Mouse (Mus musculus) skeletal muscle tissue, postnatal 0 days (tissue): ENCODE data around the gene Ugt2b37. TPM values are rescaled to one million over a fixed set of nuclear protein-coding genes. Genes with fewer than 3 reads are reported as not detected.

Experiments
- polyA plus RNA-seq: library from polyadenylated mRNA; unstranded; fragments of >200 nt; fragmentation: Nextera tagmentation; extraction: Ambion mirVana; gene quantifications from 2 replicates; pipeline ENCODE4 v1.2.1, GENCODE M21; 2015

The Ugt2b37 gene
- polyA plus RNA-seq = not detected in 2 replicates

DNA sequence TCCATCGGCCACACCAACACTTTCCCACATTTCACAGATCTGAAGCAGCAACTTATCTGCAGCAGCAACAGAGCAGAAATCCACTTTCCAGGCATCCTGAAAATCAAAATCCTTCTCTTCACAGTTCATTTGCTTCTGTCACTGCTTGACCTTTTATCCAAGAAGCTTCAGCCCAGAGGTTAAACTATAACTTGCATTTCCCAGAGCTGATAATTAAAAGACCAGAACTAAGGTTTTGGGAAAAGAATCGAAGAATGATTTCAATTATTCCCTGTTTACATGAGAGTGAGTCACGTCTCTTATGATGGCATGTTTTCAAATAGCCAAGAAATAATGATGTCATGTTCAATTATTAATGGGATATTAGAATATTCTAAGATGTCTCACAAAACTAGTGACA is at the start of gene Ugt2b37:
Gene Ugt2b37 (minus strand): TSS at position 129 of the 400 bp plus-strand sequence.

Other genes starting within 250 kb of the Ugt2b37 start
- not detected in 2 replicates for gene Ugt2b36, start 162.2 kb downstream of the Ugt2b37 start, polyA plus RNA-seq
- 0.18 TPM in 1 of 2 replicates, not detected in the other for gene Ugt2b5, start 114.5 kb downstream of the Ugt2b37 start, polyA plus RNA-seq
- gene Ugt2a3, start 82.4 kb upstream of the Ugt2b37 start, polyA plus RNA-seq = not detected in 2 replicates
- not detected in 2 replicates for gene Ugt2b38, start 169.4 kb upstream of the Ugt2b37 start, polyA plus RNA-seq
- not detected in 2 replicates for gene Ugt2a2, start 227.5 kb upstream of the Ugt2b37 start, polyA plus RNA-seq
- not detected in 2 replicates for gene Gm43638, start 232.0 kb upstream of the Ugt2b37 start, polyA plus RNA-seq
- not detected in 2 replicates for gene Ugt2a1, start 236.1 kb upstream of the Ugt2b37 start, polyA plus RNA-seq